ENCODE assay signal across 8 mouse cellular contexts in genomic region chr16:31934550-31935010, GRCm38 (mm10). TPM values are rescaled to one million over a fixed set of nuclear protein-coding genes. Genes with fewer than 3 reads are reported as not detected.
DNase-seq lines count a peak whose midpoint lies in the region; ATAC-seq lines count a peak whose summit lies in the region.

No protein-coding gene starts in this region.

- ATAC-seq in heart, embryonic 14.5 days (ENCODE audit: insufficient number of reproducible peaks, insufficient read depth, low FRiP score, low read depth) = no peak
- ATAC-seq in embryonic facial prominence, embryonic 11.5 days (replicated peaks; ENCODE audit: insufficient number of reproducible peaks, low FRiP score, low TSS enrichment, low read depth) = no peak
- no peak for ATAC-seq in hindbrain, embryonic 13.5 days (ENCODE audit: low FRiP score)
- no peak for ATAC-seq in midbrain, embryonic 14.5 days (ENCODE audit: low FRiP score, low TSS enrichment)

- H3K4me2 ChIP-seq in heart, embryonic 14.5 days (ENCODE audit: low read length) = peak overlapping the region; percentile 84
- peak overlapping the region; percentile 34; the same call in 1 of the 2 replicates for H3K4me2 ChIP-seq in embryonic facial prominence, embryonic 11.5 days (ENCODE audit: low read depth, low read length)
- H3K4me2 ChIP-seq in hindbrain, embryonic 13.5 days = peak overlapping the region; percentile 80
- H3K4me2 ChIP-seq in midbrain, embryonic 14.5 days (ENCODE audit: low read length) = peak overlapping the region; percentile 86

- 0 out of 2 replicates have a peak, but pooled peaks cover 3% of the 10 kb centered on the region for H3K9me3 ChIP-seq in heart, embryonic 14.5 days (ENCODE audit: control insufficient read depth, low read length)
- H3K9me3 ChIP-seq in embryonic facial prominence, embryonic 11.5 days (replicated peaks; ENCODE audit: control insufficient read depth, low read length) = no peaks in the 10 kb centered on the region
- H3K9me3 ChIP-seq in hindbrain, embryonic 13.5 days = no peaks in the 10 kb centered on the region
- no peaks in the 10 kb centered on the region for H3K9me3 ChIP-seq in midbrain, embryonic 14.5 days (ENCODE audit: control insufficient read depth, low read length)

- H3K4me1 ChIP-seq in heart, embryonic 14.5 days (ENCODE audit: control insufficient read depth in 2 of 2, insufficient read depth in 2 of 2, low read length in 2 of 2) = peaks cover 14 to 18% of the 10 kb centered on the region in 2 experiments
- peaks cover 3% of the 10 kb centered on the region for H3K4me1 ChIP-seq in embryonic facial prominence, embryonic 11.5 days (ENCODE audit: control insufficient read depth, insufficient read depth, low read length)
- H3K4me1 ChIP-seq in hindbrain, embryonic 13.5 days (replicated peaks) = peaks cover 39% of the 10 kb centered on the region
- H3K4me1 ChIP-seq in midbrain, embryonic 14.5 days (ENCODE audit: control insufficient read depth, insufficient read depth, low read length) = peaks cover 20% of the 10 kb centered on the region

- H3K36me3 ChIP-seq in heart, embryonic 14.5 days (ENCODE audit: control insufficient read depth, insufficient read depth, low read length) = no peaks in the 10 kb centered on the region
- no peaks in the 10 kb centered on the region for H3K36me3 ChIP-seq in embryonic facial prominence, embryonic 11.5 days (replicated peaks; ENCODE audit: control insufficient read depth, insufficient read depth, low read depth, low read length)
- no peaks in the 10 kb centered on the region for H3K36me3 ChIP-seq in hindbrain, embryonic 13.5 days
- H3K36me3 ChIP-seq in midbrain, embryonic 14.5 days (ENCODE audit: control insufficient read depth, insufficient read depth, low read length) = no peaks in the 10 kb centered on the region

- 26% methylated on average over 13 of the region's 13 CpGs for WGBS in heart, embryonic 14.5 days
- WGBS in embryonic facial prominence, embryonic 11.5 days = 10% methylated on average over 13 of the region's 13 CpGs
- 9% methylated on average over 13 of the region's 13 CpGs for WGBS in hindbrain, embryonic 13.5 days
- 9% methylated on average over 13 of the region's 13 CpGs for WGBS in midbrain, embryonic 14.5 days

- no peak overlapping the region for H3K27ac ChIP-seq in heart, embryonic 14.5 days (replicated peaks in 1 of 2; ENCODE audit: control insufficient read depth in 1 of 2, insufficient read depth in 1 of 2, low read depth in 2 of 2, low read length in 2 of 2)
- no peak overlapping the region for H3K27ac ChIP-seq in embryonic facial prominence, embryonic 11.5 days (replicated peaks; ENCODE audit: low read depth, low read length)
- H3K27ac ChIP-seq in hindbrain, embryonic 13.5 days = peak overlapping the region; percentile 98
- H3K27ac ChIP-seq in midbrain, embryonic 14.5 days (replicated peaks; ENCODE audit: low read depth, low read length) = peak overlapping the region; percentile 92; the same call in 1 of the 2 replicates

- H3K27me3 ChIP-seq in heart, embryonic 14.5 days (ENCODE audit: control insufficient read depth, insufficient read depth, low read length) = peaks cover 27% of the 10 kb centered on the region
- H3K27me3 ChIP-seq in embryonic facial prominence, embryonic 11.5 days (ENCODE audit: control insufficient read depth, insufficient read depth, low read length) = peaks cover 29% of the 10 kb centered on the region
- peaks cover 17% of the 10 kb centered on the region; the same call in 1 of the 2 replicates for H3K27me3 ChIP-seq in hindbrain, embryonic 13.5 days
- H3K27me3 ChIP-seq in midbrain, embryonic 14.5 days (ENCODE audit: control insufficient read depth, insufficient read depth, low read length) = peaks cover 4% of the 10 kb centered on the region; the same call in 1 of the 2 replicates

- DNase-seq in heart, adult 18-20 months = no peak
- DNase-seq in embryonic facial prominence, embryonic 11.5 days (ENCODE audit: low spot score) = no peak
- peak; percentile 49 for DNase-seq in midbrain, embryonic 14.5 days
- DNase-seq in testis, postnatal 10 days (ENCODE audit: low spot score) = no peak
- no peak for DNase-seq in adrenal gland, postnatal 14 days
- no peak for DNase-seq in layer of hippocampus, adult 9-11 months

- H3K4me3 ChIP-seq in heart, embryonic 14.5 days (ENCODE audit: control insufficient read depth in 1 of 2, insufficient read depth in 1 of 2, low read depth in 1 of 2, low read length in 2 of 2) = peak overlapping the region; percentile 20 to 51; a peak in 2 of 4 replicates
- H3K4me3 ChIP-seq in embryonic facial prominence, embryonic 11.5 days (ENCODE audit: low read depth, low read length) = no peak overlapping the region
- peak overlapping the region; percentile 45 for H3K4me3 ChIP-seq in hindbrain, embryonic 13.5 days
- peak overlapping the region; percentile 37 for H3K4me3 ChIP-seq in midbrain, embryonic 14.5 days (replicated peaks; ENCODE audit: low read depth, low read length)

- 0 out of 2 replicates have a peak overlapping the region, but pooled peaks have one; percentile 56 for H3K9ac ChIP-seq in heart, embryonic 14.5 days (ENCODE audit: low read length)
- no peak overlapping the region; the same call in 1 of the 2 replicates for H3K9ac ChIP-seq in embryonic facial prominence, embryonic 11.5 days (replicated peaks; ENCODE audit: low read length)
- H3K9ac ChIP-seq in hindbrain, embryonic 13.5 days = peak overlapping the region; percentile 80
- peak overlapping the region; percentile 59 for H3K9ac ChIP-seq in midbrain, embryonic 14.5 days (replicated peaks; ENCODE audit: low read length)

RNA-seq across cellular contexts. Expression of gene Pigz, which starts 0.9 kb away (rescaled TPM):
- 0.12 and 0.47 TPM in 2 replicates for polyA plus RNA-seq in heart, embryonic 14.5 days (2014; fragmentation: Nextera tagmentation; extraction: Ambion mirVana)
- 1 to 10 TPM; 2.2 to 3.5 TPM for total RNA-seq in heart, adult 18-20 months (2021)
- 0.41 and 0.56 TPM in 2 replicates for polyA plus RNA-seq in embryonic facial prominence, embryonic 11.5 days (2014; fragmentation: Nextera tagmentation; extraction: Ambion mirVana)
- 2.3 and 3.4 TPM in 2 replicates for polyA plus RNA-seq in hindbrain, embryonic 13.5 days (2015; fragmentation: Nextera tagmentation; extraction: Ambion mirVana)
- polyA plus RNA-seq in midbrain, embryonic 14.5 days (2014; fragmentation: Nextera tagmentation; extraction: Ambion mirVana) = 2.0 and 3.1 TPM in 2 replicates
- total RNA-seq in adrenal gland, postnatal 14 days (2021) = 1.1 and 1.3 TPM in 2 replicates

RNA-seq across cellular contexts. Expression of gene 0610012G03Rik, which starts 13.7 kb away (rescaled TPM):
- 131 and 132 TPM in 2 replicates for polyA plus RNA-seq in heart, embryonic 14.5 days (2014; fragmentation: Nextera tagmentation; extraction: Ambion mirVana)
- 10 to 100 TPM; 74.8 to 79.2 TPM for total RNA-seq in heart, adult 18-20 months (2021)
- polyA plus RNA-seq in embryonic facial prominence, embryonic 11.5 days (2014; fragmentation: Nextera tagmentation; extraction: Ambion mirVana) = 86.6 and 90.6 TPM in 2 replicates
- 105 and 113 TPM in 2 replicates for polyA plus RNA-seq in hindbrain, embryonic 13.5 days (2015; fragmentation: Nextera tagmentation; extraction: Ambion mirVana)
- polyA plus RNA-seq in midbrain, embryonic 14.5 days (2014; fragmentation: Nextera tagmentation; extraction: Ambion mirVana) = 115 and 132 TPM in 2 replicates
- total RNA-seq in adrenal gland, postnatal 14 days (2021) = 54.2 and 55.0 TPM in 2 replicates

RNA-seq across cellular contexts. Expression of gene Ncbp2, which starts 13.7 kb away (rescaled TPM):
- 67.1 and 69.9 TPM in 2 replicates for polyA plus RNA-seq in heart, embryonic 14.5 days (2014; fragmentation: Nextera tagmentation; extraction: Ambion mirVana)
- 10 to 100 TPM; 24.8 to 26.4 TPM for total RNA-seq in heart, adult 18-20 months (2021)
- 173 TPM in 2 replicates for polyA plus RNA-seq in embryonic facial prominence, embryonic 11.5 days (2014; fragmentation: Nextera tagmentation; extraction: Ambion mirVana)
- 107 and 112 TPM in 2 replicates for polyA plus RNA-seq in hindbrain, embryonic 13.5 days (2015; fragmentation: Nextera tagmentation; extraction: Ambion mirVana)
- polyA plus RNA-seq in midbrain, embryonic 14.5 days (2014; fragmentation: Nextera tagmentation; extraction: Ambion mirVana) = 99.9 and 104 TPM in 2 replicates
- 48.6 and 51.0 TPM in 2 replicates for total RNA-seq in adrenal gland, postnatal 14 days (2021)

RNA-seq across cellular contexts. Expression of gene Meltf, which starts 56.0 kb away (rescaled TPM):
- not detected in 2 replicates for polyA plus RNA-seq in heart, embryonic 14.5 days (2014; fragmentation: Nextera tagmentation; extraction: Ambion mirVana)
- under 1 TPM in 1 of 2 experiments, not detected in 1; 0.08 TPM for total RNA-seq in heart, adult 18-20 months (2021)
- 0.07 TPM in 1 of 2 replicates, not detected in the other for polyA plus RNA-seq in embryonic facial prominence, embryonic 11.5 days (2014; fragmentation: Nextera tagmentation; extraction: Ambion mirVana)
- polyA plus RNA-seq in hindbrain, embryonic 13.5 days (2015; fragmentation: Nextera tagmentation; extraction: Ambion mirVana) = 0.22 and 0.31 TPM in 2 replicates
- polyA plus RNA-seq in midbrain, embryonic 14.5 days (2014; fragmentation: Nextera tagmentation; extraction: Ambion mirVana) = 0.17 and 0.22 TPM in 2 replicates
- total RNA-seq in adrenal gland, postnatal 14 days (2021) = 0.08 TPM in 1 of 2 replicates, not detected in the other

Comparison
In these comparisons a context has a peak if more than half of its experiments do, and no peak if none do; other contexts are left out.
1. H3K27ac ChIP-seq: peak in hindbrain, embryonic 13.5 days (single experiment) and midbrain, embryonic 14.5 days (single experiment); none in heart, embryonic 14.5 days (0 of 2) and embryonic facial prominence, embryonic 11.5 days (single experiment).
2. H3K4me2 ChIP-seq: peak in every context shown above with its lines; median percentile 86 in midbrain, embryonic 14.5 days; 84 in heart, embryonic 14.5 days; 80 in hindbrain, embryonic 13.5 days; 34 in embryonic facial prominence, embryonic 11.5 days.